Mouse (Mus musculus) liver, embryonic 14.5 days (tissue): ENCODE results near the gene Ankrd33b. TPM values are rescaled to one million over a fixed set of nuclear protein-coding genes. Genes with fewer than 3 reads are reported as not detected.

ENCODE experiments used
- ATAC-seq: fragments of 200-750 bp; cut with Nextera tagmentation; 2 replicates; pipeline ENCODE4 v1.8.0; 2017; ENCODE audit warnings: moderate number of reproducible peaks, mild to moderate bottlenecking, moderate library complexity; ENCODE audit not compliant: insufficient read depth
- DNase-seq, 3 experiments: peaks; one replicate each; pipeline ENCODE4 v3.0.0-alpha.2; 2012 to 2013; ENCODE audit warnings: low read depth in 3 of 3, low spot score in 3 of 3
- H3K27ac ChIP-seq: fragments of 300-500 bp; sonication (generic); 2 replicates; pipeline ENCODE4 v1.5.1; 2014; ENCODE audit warnings: moderate library complexity, mild to moderate bottlenecking, control low read depth, inconsistent platforms
- H3K27me3 ChIP-seq: fragments of 300-500 bp; sonication (generic); 2 replicates; pipeline ENCODE4 v1.6.1; 2014; ENCODE audit warnings: mild to moderate bottlenecking, low read length, moderate library complexity; ENCODE audit not compliant: control insufficient read depth, insufficient read depth
- H3K36me3 ChIP-seq: fragments of 300-500 bp; sonication (generic); replicated peaks from 2 replicates; pipeline ENCODE4 v1.6.1; 2014; ENCODE audit warnings: low read depth; ENCODE audit not compliant: control insufficient read depth, insufficient read depth
- H3K4me1 ChIP-seq, 2 experiments: fragments of 200-500 bp in 1 of 2; fragments of 300-500 bp in 1 of 2; sonication (generic) in 1 of 2; replicated peaks; 2 replicates each; pipeline ENCODE4 v1.6.1; 2012 to 2014; ENCODE audit warnings: antibody characterized with exemption in 1 of 2, inconsistent platforms in 1 of 2, low read length in 1 of 2; ENCODE audit not compliant: control insufficient read depth in 2 of 2, insufficient read depth in 2 of 2
- H3K4me2 ChIP-seq: fragments of 300-500 bp; sonication (generic); 2 replicates; pipeline ENCODE4 v1.6.1; 2014; ENCODE audit warnings: low read depth, mild to moderate bottlenecking, control low read depth, moderate library complexity
- H3K4me3 ChIP-seq, 2 experiments: fragments of 200-500 bp in 1 of 2; fragments of 300-500 bp in 1 of 2; sonication (generic) in 1 of 2; 2 replicates each; pipeline ENCODE4 v1.5.1; 2012 to 2014; ENCODE audit warnings: low read depth in 2 of 2, low read length in 2 of 2, mild to moderate bottlenecking in 2 of 2, control low read depth in 1 of 2, inconsistent platforms in 1 of 2, moderate library complexity in 1 of 2; ENCODE audit not compliant: insufficient read depth in 1 of 2
- H3K9ac ChIP-seq: fragments of 300-500 bp; sonication (generic); replicated peaks from 2 replicates; pipeline ENCODE4 v1.6.1; 2014; ENCODE audit warnings: mild to moderate bottlenecking, control low read depth, moderate library complexity
- H3K9me3 ChIP-seq: fragments of 300-500 bp; sonication (generic); 2 replicates; pipeline ENCODE4 v1.6.1; 2016; ENCODE audit warnings: low read length, mixed read lengths; ENCODE audit not compliant: control insufficient read depth
- CTCF ChIP-seq: IDR thresholded peaks from 2 replicates; pipeline ENCODE4 v1.5.1; 2016; ENCODE audit warnings: antibody characterized with exemption, low read depth, control low read depth
- EP300 ChIP-seq: IDR thresholded peaks from 2 replicates; pipeline ENCODE4 v1.6.1; 2016; ENCODE audit warnings: antibody characterized with exemption, low read depth
- WGBS: fragments of 180-500 bp; shearing (Covaris S2); extraction: QIAGEN DNeasy Blood & Tissue Kit; methylation state at CpG from one replicate; pipeline ENCODE4 v1.1.7; 2014; ENCODE audit not compliant: insufficient replicate concordance; 5-methylcytosine and 5-hydroxymethylcytosine counted together
- polyA plus RNA-seq, 2 experiments: library from polyadenylated mRNA; depleted of rRNA in 1 of 2; stranded (reverse) in 1 of 2; unstranded in 1 of 2; fragments of >200 nt; fragmentation: Nextera tagmentation in 1 of 2; extraction: Ambion mirVana in 1 of 2; gene quantifications; 2 replicates each; pipeline versions ENCODE4 v1.2.1 to v1.2.3; 2012 to 2014

The Ankrd33b gene
- polyA plus RNA-seq, 2 experiments = 0.19 to 0.27 TPM

- Histone ChIP-seq H3K36me3 (no peaks in the 10 kb centered on the region), H3K27ac (no peak overlapping the region), H3K9me3 (no peaks in the 10 kb centered on the region), H3K4me3 (no peak overlapping the region), H3K9ac (no peak overlapping the region), H3K27me3 (no peaks in the 10 kb centered on the region), H3K4me2 (no peak overlapping the region), H3K4me1 (no peaks in the 10 kb centered on the region)
- WGBS = 15% methylated on average over 5 of the region's 5 CpGs
- ATAC-seq (no peak), DNase-seq (peak; percentile 27 to 38 (median 29))
- TF ChIP-seq EP300 (no peak), CTCF (peak; percentile 70)
Measured at GRCm38 (mm10) chr15:31315630-31316231, 51.8 kb downstream of the Ankrd33b start.

DNA sequence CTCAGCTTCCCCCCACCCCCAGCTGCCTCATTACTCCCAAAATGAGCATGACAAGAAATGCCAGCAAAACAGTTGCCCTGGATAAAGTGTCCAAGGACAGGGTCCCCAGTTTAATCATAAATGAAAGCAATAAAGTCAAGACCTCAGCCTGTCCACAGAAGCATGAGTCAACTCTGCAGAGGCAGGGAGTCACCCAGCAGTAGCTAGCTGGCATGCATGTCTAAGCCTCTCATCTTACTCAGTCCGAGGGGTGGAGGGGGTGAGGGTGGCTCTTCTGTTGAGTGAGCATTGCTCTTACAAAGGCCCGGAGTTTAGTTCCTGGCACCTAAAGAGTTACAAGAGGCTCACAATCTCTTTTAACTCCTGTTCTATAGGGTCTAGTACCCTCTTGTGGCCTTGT lies 55.5 kb downstream of the Ankrd33b start:
- TF ChIP-seq CTCF (no peak), EP300 (no peak)
- H3K27ac ChIP-seq = no peak overlapping the region

DNA sequence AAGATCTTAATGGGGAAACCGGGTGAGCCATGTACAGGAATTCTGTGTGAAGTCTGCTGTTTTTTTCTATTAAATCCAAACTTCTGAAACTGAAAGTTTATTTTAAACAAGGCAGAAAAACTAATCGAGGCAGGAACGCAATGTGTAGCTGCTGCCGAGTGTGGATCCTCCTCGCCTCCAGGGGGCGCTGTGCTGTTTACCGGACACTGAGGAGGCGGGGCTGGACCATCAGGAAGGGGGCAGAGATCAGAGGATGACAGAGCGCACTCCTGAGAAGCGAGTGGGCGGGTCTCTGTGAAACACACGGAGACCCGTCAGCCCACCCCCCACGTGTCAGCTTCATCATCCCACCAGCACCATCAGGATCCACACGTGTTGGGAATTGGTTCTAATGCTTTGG lies 58.0 kb downstream of the Ankrd33b start:
- Histone ChIP-seq H3K4me3 (no peak overlapping the region), H3K36me3 (no peaks in the 10 kb centered on the region), H3K9ac (no peak overlapping the region), H3K27ac (no peak overlapping the region), H3K4me1 (no peaks in the 10 kb centered on the region), H3K9me3 (no peaks in the 10 kb centered on the region), H3K4me2 (no peak overlapping the region), H3K27me3 (no peaks in the 10 kb centered on the region)
- no peak for TF ChIP-seq EP300
- peak; percentile 74 for TF ChIP-seq CTCF
- no peak for ATAC-seq
- 53% methylated on average over 15 of the region's 15 CpGs for WGBS
- DNase-seq = no peak

More for the DNA sequence above, 55.5 kb downstream of the Ankrd33b start:
- Histone ChIP-seq H3K9me3 (no peaks in the 10 kb centered on the region), H3K4me3 (no peak overlapping the region), H3K4me1 (no peaks in the 10 kb centered on the region), H3K4me2 (no peak overlapping the region), H3K27me3 (no peaks in the 10 kb centered on the region), H3K36me3 (no peaks in the 10 kb centered on the region), H3K9ac (no peak overlapping the region)
- 45% methylated on average over 2 of the region's 2 CpGs for whole genome bisulfite sequencing
- DNase-seq = no peak
- no peak for ATAC-seq

- H3K9me3 ChIP-seq = no peaks in the 10 kb centered on the region
- DNase-seq (no peak), ATAC-seq (no peak)
- no peaks in the 10 kb centered on the region for H3K4me1 ChIP-seq
- WGBS = 83% methylated on average over 4 of the region's 4 CpGs
- no peak overlapping the region for H3K27ac ChIP-seq
- H3K36me3 ChIP-seq = no peaks in the 10 kb centered on the region
- no peak overlapping the region for H3K9ac ChIP-seq
- TF ChIP-seq EP300 (no peak), CTCF (no peak)
- no peaks in the 10 kb centered on the region for H3K27me3 ChIP-seq
- H3K4me2 ChIP-seq = no peak overlapping the region
- no peak overlapping the region for H3K4me3 ChIP-seq
Measured at GRCm38 (mm10) chr15:31306726-31307125, 60.8 kb downstream of the Ankrd33b start.

DNA sequence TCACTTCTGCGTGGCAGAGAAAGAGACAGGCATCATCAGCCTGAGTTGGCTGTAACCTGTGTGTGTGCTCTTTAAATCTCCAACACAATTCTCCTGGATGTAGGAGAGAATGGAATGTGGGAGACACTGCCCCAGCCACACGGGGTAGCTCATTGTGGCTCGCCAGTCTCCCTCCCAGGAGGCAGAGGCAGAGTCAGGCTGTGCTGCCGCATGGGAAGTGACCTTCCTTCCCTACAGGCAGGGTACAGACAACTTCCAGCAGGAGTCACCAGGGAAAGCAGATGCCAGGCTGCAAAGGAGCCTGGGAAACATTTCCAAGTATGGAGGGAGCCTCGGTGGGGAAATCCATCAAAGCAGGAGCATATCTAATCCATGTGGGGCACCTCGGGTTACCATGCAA lies 62.3 kb downstream of the Ankrd33b start:
- no peak overlapping the region for H3K4me2 ChIP-seq
- no peak for TF ChIP-seq EP300
- no peak for TF ChIP-seq CTCF
- 49% methylated on average over 6 of the region's 6 CpGs for WGBS
- DNase-seq (no peak), ATAC-seq (no peak)
- H3K9ac ChIP-seq = no peak overlapping the region
- no peaks in the 10 kb centered on the region for H3K36me3 ChIP-seq
- no peaks in the 10 kb centered on the region for H3K27me3 ChIP-seq
- H3K9me3 ChIP-seq = no peaks in the 10 kb centered on the region
- H3K4me3 ChIP-seq = no peak overlapping the region
- H3K27ac ChIP-seq = no peak overlapping the region
- no peaks in the 10 kb centered on the region for H3K4me1 ChIP-seq
